Mouse (Mus musculus) 3134 (cell line): ENCODE data around the gene Fam171a2.

Experiments used
- DNase-seq: peaks from one replicate; pipeline ENCODE4 v3.0.0-alpha.2; 2011; ENCODE audit warnings: low spot score; ENCODE audit not compliant: insufficient read length; ENCODE audit errors: extremely low read depth

The Fam171a2 gene

DNA sequence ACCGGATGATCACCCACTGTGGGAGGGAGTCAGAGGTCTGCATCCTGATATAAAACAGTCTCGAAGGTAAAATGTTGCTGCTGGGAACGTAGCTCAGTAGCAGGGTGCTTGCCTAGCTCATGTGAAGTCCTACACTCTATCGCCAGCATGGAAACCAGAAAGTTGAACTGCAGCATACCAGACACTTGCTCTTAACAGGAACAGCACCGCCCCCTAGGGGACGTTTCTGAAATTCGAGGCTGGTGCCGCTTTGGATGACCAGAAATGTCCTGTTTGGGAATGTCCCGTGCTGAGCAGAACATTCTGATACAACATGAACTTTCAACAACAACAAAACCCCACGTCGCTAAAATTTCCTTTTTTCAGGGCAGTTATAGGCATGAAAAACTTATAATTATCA is 35.8 kb downstream of the Fam171a2 start:
- DNase-seq, result peak; percentile 61

DNA sequence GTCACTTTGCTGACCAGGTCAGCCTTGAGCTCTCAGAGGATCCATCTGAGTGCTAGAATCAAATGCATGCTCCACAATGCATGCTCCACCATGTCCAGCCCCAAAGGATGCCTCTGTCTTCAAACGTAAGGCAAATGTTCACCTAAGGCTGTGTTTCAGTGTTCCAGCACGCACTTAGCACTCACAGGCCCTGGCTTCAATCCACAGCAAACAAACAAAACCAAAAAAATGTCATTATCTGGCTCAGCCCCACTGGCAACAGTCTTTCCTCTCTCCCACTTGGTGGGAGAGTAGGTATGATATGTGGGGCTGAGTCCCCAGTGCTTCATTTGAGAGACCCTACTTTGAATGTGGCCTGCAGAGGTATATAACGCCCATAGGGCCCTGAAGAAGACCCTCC is 36.4 kb downstream of the Fam171a2 start:
- peak; percentile 23 for DNase-seq

DNA sequence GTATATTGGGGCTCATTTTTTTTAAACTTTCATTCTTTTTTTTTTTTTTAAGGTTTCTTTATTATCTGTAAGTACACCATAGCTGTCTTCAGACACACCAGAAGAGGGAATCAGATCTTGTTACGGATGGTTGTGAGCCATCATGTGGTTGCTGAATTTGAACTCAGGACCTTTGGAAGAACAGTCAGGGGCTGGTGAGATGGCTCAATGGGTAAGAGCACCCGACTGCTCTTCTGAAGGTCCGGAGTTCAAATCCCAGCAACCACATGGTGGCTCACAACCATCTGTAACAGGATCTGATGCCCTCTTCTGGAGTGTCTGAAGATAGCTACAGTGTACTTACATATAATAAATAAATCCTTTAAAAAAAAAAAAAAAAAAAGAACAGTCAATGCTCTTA is 37.1 kb downstream of the Fam171a2 start:
- peak; percentile 24 for DNase-seq

DNA sequence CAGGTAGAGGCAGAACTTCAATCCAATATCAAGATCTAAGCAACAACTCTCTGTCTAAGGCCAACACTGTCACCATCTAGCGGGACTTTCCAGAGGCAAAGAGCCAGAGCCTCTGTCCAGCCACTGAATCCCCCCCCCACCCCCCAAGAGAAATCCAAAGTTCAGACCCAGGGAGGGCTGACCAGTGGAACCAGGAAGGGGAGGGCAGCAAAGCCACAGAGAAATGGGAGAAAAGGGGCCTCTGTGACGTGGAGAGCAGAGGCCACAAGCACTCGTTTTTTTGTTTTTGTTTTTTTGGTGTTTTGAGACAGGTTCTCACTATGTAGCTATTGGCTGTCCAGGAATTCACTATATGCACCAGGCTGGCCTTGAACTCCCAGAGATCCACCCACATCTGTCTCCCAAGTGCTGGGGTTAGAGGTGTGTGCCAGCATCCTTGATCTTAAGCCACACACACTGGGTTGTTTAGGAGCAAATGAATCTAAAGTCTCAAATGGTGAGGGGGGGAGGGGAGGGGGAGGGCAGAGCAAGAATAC is 37.6 kb downstream of the Fam171a2 start:
- no peak for DNase-seq

DNA sequence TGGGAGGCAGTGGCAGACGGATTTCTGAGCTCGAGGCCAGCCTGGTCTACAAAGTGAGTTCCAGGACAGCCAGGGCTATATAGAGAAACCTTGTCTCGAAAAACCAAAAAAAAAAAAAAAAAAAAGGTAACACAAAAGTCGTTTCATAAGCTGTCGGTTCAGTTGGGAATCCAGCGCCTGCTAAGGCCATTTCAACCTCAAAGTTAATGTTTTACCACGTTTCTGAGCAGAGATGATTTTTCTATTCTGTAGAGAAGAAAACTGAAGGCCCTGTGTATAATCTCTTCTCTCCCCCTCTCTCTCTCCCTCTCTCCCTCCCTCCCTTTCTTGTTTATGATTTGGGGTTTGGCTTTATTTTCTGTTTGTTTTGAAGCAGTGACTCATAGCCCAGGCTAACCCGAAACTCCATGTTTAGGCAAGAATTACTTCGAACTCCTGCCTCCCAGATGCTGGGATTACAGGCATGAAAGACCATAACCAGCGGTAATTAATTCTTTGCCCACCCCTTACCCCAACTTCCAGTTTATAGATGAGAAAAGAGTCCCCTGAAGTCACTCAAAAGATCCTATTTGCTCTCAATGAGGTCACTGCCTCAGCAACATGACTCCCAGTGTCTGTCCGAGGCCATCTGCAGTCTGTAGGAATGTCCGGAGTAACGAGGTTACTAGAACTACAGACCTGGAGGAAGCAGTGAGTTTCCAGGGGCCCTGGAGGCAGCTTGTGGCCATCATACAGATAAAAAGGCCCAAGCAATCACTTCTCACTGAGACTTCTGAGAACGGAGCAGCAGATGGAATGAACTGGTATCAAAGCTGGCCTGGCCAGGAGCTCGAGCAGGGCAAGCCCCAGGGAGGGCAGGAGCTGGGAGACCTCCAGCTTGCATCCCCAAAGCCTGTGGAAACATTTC is 38.3 kb downstream of the Fam171a2 start:
- peak; percentile 53 for DNase-seq

DNA sequence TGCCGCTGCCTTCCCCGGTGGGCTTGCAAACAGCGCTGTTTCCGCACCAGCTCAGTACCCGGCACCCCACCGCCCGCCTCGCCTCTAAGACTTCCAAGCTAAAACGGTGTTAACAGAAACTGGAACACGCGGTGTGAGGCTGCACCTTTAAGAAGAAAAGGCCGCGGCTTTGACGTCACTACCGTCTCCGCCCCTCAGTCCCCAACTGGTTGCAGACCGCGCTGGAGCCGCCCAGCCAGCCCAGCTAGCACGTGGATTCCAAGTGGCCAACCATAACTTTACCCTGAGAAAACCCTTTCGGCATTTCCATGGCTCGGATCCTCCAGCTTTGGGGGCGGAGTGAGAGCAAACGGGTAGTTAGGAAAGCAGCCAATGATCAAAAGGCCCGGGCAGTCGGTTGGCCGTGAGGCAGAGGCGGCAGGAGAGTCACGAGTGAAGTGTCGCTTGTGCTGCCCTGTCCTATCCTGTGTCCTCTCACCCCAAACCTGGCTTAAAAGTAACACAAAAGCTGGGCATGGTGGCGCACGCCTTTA is 39.1 kb downstream of the Fam171a2 start:
- DNase-seq, result peak; percentile 98

DNA sequence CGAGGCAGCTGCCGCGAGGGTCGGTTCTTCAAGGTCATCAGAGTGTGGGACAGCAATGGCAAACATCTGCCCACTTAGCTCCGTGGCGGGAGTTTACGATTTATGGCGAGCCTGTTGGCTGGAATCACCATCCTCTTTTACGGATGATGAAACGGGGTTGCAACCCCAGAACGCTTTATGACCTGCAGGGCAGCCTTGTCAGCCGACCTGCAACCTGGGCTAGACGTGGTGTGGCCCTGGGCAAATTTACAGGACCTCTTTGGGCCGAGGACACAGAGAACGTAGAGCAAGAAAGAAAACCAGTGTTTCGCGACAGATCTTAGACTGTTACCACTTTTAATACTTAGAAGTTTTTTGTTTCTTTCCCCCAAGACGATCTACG is 39.7 kb downstream of the Fam171a2 start, which contains the start of gene Slc25a39:
Slc25a39 (minus strand) TSS at position 113 of the 382 bp plus-strand sequence.
- no peak for DNase-seq

DNA sequence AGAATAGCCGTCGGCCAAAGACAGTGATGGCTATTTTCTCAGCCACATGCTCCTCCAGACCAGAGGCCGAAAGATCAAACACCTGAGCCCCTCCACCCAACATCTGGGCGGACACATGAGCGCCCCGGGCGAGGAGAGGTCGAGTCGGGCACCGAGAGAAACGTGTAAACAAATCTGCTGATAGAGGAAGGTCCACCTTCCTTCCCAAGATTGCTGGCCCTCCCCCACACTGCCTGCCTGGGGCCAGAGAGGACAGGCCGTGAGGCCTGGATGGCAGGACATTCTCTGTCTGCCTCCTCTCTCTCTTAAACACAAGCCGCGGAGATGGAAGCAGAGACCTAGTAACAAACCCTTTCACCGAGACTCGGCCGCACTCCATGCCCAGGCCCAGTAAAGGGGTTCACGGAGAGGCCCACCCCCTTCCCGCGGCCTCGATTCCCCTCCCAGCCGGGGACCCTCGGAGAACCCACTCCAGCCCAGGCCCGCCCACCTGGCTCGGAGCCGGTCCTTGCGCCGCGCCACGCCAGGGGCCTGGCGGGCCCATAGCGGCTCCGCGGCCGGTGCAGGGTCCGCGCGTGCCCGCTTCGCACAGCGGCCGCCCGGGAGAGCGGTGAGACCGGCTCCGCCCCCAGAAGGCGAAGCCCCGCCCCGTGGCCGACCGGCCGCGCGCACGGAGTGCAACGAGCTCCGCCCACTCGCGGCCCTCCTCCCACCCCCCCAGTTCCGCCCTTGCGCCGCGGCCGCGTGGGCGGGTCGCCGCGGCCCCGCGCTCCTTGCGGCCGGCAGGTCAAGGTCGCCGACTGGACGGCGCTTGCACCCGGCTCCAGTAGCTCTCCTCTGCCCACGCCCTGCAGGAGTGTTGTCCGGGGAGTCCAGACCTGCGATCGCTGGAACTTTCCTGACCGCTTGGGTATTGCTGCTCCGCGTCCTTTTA is 40.3 kb downstream of the Fam171a2 start:
- DNase-seq, result peak; percentile 95

DNA sequence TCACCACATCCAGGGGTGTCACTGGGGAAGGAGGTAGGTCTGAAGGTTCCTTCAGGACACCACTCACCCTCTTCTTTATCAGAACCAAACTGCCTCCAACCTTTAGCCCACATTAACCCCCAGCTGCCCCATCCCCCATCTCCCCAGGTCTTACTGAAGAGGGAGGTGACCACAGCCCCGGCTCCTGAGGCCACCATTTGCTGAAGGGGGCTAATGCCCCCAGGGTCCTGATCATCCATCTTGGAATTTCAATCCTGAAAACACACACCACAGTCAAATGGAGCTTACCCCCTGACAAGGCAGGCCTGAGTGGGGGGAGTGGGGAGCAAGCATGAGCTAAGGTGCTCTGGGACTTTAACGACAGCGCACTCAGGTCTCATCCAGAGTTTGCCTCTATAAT is 41.1 kb downstream of the Fam171a2 start:
- DNase-seq, result no peak

DNA sequence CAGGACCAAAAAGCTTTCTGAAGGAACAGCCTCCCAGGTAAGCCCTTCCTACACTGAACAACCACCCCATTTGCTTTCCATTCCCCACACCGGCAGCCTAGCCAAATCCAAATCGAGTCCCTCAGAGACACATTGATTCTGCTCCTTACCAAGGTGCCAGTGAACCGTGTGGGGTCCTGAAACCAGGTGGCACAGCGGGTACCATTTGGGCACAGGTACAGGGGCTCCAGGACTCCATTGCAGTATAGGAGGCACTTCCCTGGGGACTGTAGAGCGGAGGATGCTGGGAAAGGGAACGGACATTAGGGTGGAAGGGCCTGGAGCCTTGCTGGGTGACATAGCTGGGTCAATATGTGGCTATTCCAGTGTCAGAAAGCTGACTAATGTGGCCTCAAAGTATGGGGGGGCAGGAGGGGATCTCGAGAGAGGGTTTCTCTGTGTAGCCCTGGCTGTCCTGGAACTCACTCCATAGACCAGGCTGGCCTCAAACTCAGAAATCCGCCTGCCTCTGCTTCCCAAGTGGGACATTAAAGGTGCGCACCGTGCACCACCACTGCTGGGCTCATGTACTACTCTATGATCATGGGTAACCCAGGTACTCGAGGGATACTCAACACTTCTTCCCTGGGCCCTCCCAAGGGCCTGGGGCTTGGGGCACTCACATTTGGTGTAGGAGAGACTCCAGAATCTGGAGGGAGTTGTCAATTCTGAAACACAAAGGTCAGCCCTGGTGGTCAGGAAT is 41.8 kb downstream of the Fam171a2 start:
- no peak for DNase-seq

DNA sequence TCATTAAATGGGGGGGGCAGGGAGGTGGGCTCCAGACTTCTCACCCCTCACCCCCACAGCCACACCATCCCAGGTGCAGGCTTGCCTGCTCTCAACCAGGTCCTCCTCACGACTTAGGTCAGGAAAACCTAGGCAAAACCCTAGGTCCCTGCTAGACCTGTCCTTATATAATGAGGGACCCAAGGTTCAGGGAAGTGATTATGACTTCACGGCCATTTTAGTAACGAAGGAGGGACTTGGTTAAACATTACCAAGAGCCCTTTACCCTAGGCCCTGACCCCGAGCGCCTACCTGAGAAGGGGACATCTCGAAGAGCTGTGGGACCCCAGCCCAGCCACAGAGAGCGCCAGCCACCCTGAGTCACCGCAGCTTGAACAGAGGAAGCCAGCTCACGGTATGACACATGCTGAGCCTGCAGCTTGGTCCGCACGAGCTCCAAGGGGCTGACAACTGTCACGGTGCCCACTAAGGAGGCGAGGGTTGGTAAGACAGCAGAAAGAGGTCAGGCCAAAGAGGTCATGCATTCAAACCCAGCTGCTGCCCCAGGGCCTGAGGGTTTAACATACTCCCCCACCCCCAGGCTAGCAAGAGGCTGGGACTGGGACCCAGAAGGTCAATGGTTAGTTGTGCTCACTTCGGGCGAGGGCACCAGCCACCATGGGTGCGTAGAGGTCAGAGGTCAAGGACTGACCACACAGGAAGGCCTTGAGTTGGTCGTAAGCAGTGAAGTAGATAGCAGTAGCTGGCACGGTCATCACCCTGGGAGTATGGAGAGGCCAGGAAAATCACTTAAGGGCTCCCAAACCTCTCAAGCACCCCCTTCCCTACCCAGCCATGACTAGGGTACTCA is 43.1 kb downstream of the Fam171a2 start:
- DNase-seq, result no peak

DNA sequence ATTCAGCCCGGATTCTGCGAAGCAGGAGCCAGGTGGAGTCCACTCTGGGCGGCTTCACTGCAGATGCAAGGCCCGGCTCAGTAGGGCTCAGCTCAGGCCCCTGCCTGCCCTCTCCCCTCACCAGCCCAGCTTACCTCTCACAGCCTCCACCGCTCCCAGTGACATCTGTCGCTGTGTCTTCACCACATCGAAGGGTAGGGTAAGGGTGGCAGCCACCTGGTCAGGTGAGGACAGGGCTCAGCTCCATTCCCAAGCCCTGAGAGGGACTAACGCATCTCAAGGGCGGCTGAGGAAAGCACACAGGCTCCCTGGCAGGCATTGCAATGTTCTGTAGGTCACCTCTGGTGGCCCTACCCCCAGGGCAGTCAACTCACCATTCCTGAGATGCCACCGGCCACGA is 43.8 kb downstream of the Fam171a2 start:
- no peak for DNase-seq

DNA sequence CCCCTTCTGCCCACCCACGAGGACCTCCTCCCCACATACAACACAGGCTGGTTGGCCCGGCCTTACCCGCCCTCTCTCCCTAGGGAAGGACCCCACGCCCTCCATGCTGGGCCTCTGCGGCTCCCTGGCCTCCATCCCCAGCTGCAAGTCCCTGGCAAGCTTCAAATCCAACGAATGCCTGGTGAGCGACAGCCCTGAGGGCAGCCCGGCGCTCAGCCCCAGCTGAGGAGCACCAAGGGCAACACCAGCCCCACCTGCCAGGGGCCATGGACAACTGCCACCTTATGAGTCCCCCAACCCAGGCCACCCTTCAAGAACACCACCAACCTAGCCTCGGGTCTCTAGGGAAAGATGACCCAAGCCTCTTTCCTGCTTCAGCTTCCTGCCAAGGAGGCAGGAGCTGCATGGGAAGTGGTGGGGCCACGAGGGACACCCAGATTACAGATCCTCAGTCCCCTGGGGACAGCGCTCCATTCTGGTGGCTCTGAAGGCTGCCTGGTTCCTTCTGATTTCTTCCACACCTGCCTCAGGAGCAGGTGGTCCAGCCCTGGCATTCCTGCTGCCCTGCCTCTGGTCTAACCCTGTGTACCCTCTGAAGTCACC is 45.5 kb downstream of the Fam171a2 start:
- DNase-seq, result peak; percentile 21

DNA sequence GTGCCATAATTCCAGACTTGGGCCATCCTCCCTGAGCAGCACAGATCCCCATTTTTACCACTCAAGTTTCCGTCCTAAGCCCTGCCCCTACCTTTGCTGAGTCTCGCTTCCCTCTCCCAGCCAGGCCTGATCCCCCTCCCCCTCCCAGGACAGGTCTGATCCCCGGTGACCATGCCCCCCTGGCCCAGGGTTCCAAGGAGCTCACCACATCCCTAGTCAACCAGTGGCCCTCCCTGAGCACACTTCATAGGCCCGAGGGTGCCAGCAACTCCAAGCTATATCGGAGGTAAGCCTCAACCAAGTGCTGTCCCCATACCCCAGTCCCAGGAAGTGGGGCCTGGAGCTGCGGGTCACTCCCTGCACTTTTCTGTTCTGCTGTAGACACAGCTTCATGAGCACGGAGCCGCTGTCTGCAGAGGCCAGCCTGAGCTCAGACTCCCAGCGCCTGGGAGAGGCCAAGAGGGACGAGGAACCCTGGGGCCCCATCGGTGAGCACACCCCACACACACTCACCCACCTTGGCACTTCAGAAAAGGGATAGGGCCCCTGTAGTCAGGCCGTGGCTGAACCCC is 46.9 kb downstream of the Fam171a2 start:
- DNase-seq, result no peak

DNA sequence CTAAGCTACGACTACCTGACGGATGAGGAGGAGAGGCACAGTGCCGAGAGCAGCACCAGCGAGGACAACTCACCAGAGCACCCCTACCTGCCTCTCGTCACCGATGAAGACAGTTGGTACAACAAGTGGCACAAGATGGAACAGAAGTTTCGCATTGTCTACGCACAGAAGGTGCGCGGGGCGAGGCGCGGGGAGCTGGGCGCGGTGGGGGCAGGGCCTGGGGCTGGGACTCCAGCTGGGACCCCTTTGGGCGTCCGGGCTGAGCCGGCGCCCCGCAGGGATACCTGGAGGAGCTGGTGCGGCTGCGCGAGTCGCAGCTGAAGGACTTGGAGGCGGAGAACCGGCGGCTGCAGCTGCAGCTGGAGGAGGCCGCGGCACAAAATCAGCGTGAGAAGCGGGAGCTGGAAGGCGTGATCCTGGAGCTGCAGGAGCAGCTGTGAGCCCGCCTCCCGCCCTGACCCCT is 47.8 kb downstream of the Fam171a2 start:
- no peak for DNase-seq

DNA sequence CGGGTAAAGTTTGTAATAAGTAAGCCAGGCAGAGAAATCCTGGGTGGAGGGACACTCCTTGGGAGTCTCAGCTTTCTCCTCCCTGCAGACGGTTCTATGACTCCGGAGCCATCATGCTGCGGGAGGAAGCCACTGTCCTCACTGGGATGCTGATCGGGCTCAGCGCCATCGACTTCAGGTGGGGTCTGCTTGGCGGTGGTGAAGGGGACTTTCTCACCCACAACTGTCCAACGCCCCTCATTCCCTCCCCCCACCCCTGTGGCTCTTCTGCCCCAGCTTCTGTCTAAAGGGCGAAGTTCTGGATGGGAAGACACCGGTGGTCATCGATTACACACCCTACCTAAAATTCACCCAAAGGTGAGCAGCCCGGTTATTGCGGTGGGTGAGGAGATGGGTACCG is 48.4 kb downstream of the Fam171a2 start:
- DNase-seq, result no peak

DNA sequence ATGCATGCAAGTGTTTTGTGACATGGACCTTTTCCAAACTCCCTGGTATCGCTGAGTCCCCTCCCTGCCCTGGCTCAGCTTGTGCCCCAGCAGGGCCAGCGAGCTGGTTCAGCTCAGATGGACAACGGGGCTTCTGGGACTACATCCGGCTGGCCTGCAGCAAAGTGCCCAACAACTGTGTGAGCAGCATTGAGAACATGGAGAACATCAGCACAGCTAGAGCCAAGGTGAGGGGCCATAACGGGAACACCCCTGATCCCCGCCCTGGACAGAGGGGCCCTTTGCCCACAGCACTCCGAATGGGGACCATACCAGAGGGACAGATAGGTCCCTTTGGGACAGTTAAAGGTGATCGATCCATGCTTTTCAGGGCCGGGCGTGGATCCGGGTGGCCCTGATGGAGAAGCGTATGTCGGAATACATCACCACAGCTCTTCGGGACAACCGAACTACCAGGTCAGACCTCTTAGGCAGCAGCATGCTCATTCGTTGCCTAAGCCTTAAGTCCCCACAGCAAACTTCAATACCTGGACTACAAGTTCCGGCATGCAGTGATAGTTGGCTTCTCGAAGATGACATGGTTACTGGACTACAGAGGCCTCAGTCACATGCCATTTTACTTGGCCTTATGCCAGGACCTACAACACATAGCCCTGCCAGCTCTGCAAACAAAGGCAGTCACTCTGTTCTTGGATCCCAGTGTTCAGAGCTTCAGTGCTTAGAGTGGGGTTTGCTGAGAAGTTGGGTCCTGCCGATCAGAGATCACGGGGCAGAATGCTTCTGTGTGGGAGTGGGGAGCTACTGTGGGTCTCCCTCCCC is 49.3 kb downstream of the Fam171a2 start:
- DNase-seq, result no peak

DNA sequence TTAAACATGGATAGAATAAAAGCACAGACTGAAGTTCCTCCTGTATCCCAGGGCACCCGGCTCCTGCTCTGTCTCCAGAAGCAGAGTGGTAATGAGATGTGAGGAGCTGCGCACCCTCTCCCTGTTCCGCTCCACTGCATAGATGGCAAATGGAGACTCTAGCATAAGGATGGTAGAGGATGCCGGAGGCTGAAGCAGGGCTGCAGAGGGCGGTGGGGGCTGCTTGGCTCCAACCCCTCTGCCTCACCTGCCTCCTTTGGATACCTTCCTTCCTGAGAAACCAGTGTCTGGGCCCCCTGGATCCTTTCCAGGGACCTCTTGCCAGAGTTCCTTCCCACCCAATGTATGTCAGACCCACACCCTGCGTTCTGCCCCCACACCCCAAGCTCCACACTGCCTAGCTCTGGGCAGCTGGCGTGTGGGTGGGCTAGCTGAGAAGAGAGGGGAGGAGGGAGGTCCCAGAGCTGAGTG is 50.8 kb downstream of the Fam171a2 start:
- no peak for DNase-seq
